Mouse (Mus musculus): ENCODE results near the gene Rapgef4. TPM values are rescaled to one million over a fixed set of nuclear protein-coding genes. Genes with fewer than 3 reads are reported as not detected.

The Rapgef4 gene
- polyA plus RNA-seq, 1 experiment from 2014 or later, result 2.9 TPM

GRCm38 (mm10) chr2:72223479-72223878, 242.4 kb downstream of the Rapgef4 start:
- WGBS, result 68% methylated on average over 5 of the region's 5 CpGs
- no peak for ATAC-seq (ENCODE audit: low FRiP score)
- H3K27me3 ChIP-seq (ENCODE audit: control insufficient read depth, insufficient read depth, low read length), result no peaks in the 10 kb centered on the region

GRCm38 (mm10) chr2:72226006-72226405, 245.0 kb downstream of the Rapgef4 start:
- DNase-seq (ENCODE audit: low spot score) (no peak), ATAC-seq (ENCODE audit: low FRiP score) (no peak)
- Histone ChIP-seq H3K4me3 (ENCODE audit: low read depth, low read length) (no peak overlapping the region), H3K9me3 (ENCODE audit: control insufficient read depth, low read length) (no peaks in the 10 kb centered on the region), H3K9ac (ENCODE audit: low read depth, low read length) (no peak overlapping the region), H3K36me3 (ENCODE audit: control insufficient read depth, insufficient read depth, low read length) (no peaks in the 10 kb centered on the region), H3K27ac (ENCODE audit: low read depth, low read length) (no peak overlapping the region), H3K27me3 (ENCODE audit: control insufficient read depth, insufficient read depth, low read length) (no peaks in the 10 kb centered on the region), H3K4me2 (replicated peaks; ENCODE audit: low read depth, low read length) (no peak overlapping the region), H3K4me1 (replicated peaks; ENCODE audit: control insufficient read depth, insufficient read depth, low read length) (no peaks in the 10 kb centered on the region)
- 91% methylated on average over 6 of the region's 6 CpGs for WGBS

More at GRCm38 (mm10) chr2:72223479-72223878, 242.4 kb downstream of the Rapgef4 start:
- DNase-seq (ENCODE audit: low spot score), result no peak
- Histone ChIP-seq H3K4me3 (ENCODE audit: low read depth, low read length) (no peak overlapping the region), H3K27ac (ENCODE audit: low read depth, low read length) (no peak overlapping the region), H3K9me3 (ENCODE audit: control insufficient read depth, low read length) (no peaks in the 10 kb centered on the region), H3K4me2 (replicated peaks; ENCODE audit: low read depth, low read length) (no peak overlapping the region), H3K4me1 (replicated peaks; ENCODE audit: control insufficient read depth, insufficient read depth, low read length) (no peaks in the 10 kb centered on the region), H3K9ac (ENCODE audit: low read depth, low read length) (no peak overlapping the region), H3K36me3 (ENCODE audit: control insufficient read depth, insufficient read depth, low read length) (no peaks in the 10 kb centered on the region)

- Histone ChIP-seq H3K9me3 (ENCODE audit: control insufficient read depth, low read length) (no peaks in the 10 kb centered on the region), H3K4me3 (ENCODE audit: low read depth, low read length) (no peak overlapping the region), H3K4me1 (replicated peaks; ENCODE audit: control insufficient read depth, insufficient read depth, low read length) (no peaks in the 10 kb centered on the region), H3K9ac (ENCODE audit: low read depth, low read length) (no peak overlapping the region), H3K27me3 (ENCODE audit: control insufficient read depth, insufficient read depth, low read length) (no peaks in the 10 kb centered on the region), H3K36me3 (ENCODE audit: control insufficient read depth, insufficient read depth, low read length) (no peaks in the 10 kb centered on the region), H3K27ac (ENCODE audit: low read depth, low read length) (no peak overlapping the region), H3K4me2 (replicated peaks; ENCODE audit: low read depth, low read length) (no peak overlapping the region)
- no peak for ATAC-seq (ENCODE audit: low FRiP score)
- WGBS, result 93% methylated on average over 6 of the region's 6 CpGs
- no peak for DNase-seq (ENCODE audit: low spot score)
Observed at GRCm38 (mm10) chr2:72227416-72227815, 246.4 kb downstream of the Rapgef4 start.

GRCm38 (mm10) chr2:72228881-72229280, 247.8 kb downstream of the Rapgef4 start:
- Histone ChIP-seq H3K27me3 (ENCODE audit: control insufficient read depth, insufficient read depth, low read length) (no peaks in the 10 kb centered on the region), H3K4me2 (replicated peaks; ENCODE audit: low read depth, low read length) (no peak overlapping the region), H3K4me1 (replicated peaks; ENCODE audit: control insufficient read depth, insufficient read depth, low read length) (no peaks in the 10 kb centered on the region), H3K9ac (ENCODE audit: low read depth, low read length) (no peak overlapping the region), H3K9me3 (ENCODE audit: control insufficient read depth, low read length) (no peaks in the 10 kb centered on the region), H3K36me3 (ENCODE audit: control insufficient read depth, insufficient read depth, low read length) (no peaks in the 10 kb centered on the region), H3K27ac (ENCODE audit: low read depth, low read length) (no peak overlapping the region), H3K4me3 (ENCODE audit: low read depth, low read length) (no peak overlapping the region)
- no peak for DNase-seq (ENCODE audit: low spot score)
- no peak for ATAC-seq (ENCODE audit: low FRiP score)
- 79% methylated on average over 14 of the region's 14 CpGs for WGBS

GRCm38 (mm10) chr2:72230545-72230944, 249.5 kb downstream of the Rapgef4 start:
- H3K4me2 ChIP-seq (replicated peaks; ENCODE audit: low read depth, low read length), result no peak overlapping the region
- WGBS, result 88% methylated on average over 9 of the region's 9 CpGs

GRCm38 (mm10) chr2:72234085-72234484, 253.0 kb downstream of the Rapgef4 start:
- H3K36me3 ChIP-seq (ENCODE audit: control insufficient read depth, insufficient read depth, low read length), result no peaks in the 10 kb centered on the region
- H3K27me3 ChIP-seq (ENCODE audit: control insufficient read depth, insufficient read depth, low read length), result no peaks in the 10 kb centered on the region
- H3K4me1 ChIP-seq (replicated peaks; ENCODE audit: control insufficient read depth, insufficient read depth, low read length), result no peaks in the 10 kb centered on the region
- no peak overlapping the region for H3K9ac ChIP-seq (ENCODE audit: low read depth, low read length)
- H3K4me2 ChIP-seq (replicated peaks; ENCODE audit: low read depth, low read length), result no peak overlapping the region
- no peak overlapping the region for H3K4me3 ChIP-seq (ENCODE audit: low read depth, low read length)
- 82% methylated on average over 11 of the region's 11 CpGs for WGBS
- DNase-seq (ENCODE audit: low spot score) (no peak), ATAC-seq (ENCODE audit: low FRiP score) (no peak)
- no peaks in the 10 kb centered on the region for H3K9me3 ChIP-seq (ENCODE audit: control insufficient read depth, low read length)
- H3K27ac ChIP-seq (ENCODE audit: low read depth, low read length), result no peak overlapping the region

More at GRCm38 (mm10) chr2:72230545-72230944, 249.5 kb downstream of the Rapgef4 start:
- no peaks in the 10 kb centered on the region for H3K4me1 ChIP-seq (replicated peaks; ENCODE audit: control insufficient read depth, insufficient read depth, low read length)
- no peaks in the 10 kb centered on the region for H3K36me3 ChIP-seq (ENCODE audit: control insufficient read depth, insufficient read depth, low read length)
- H3K27ac ChIP-seq (ENCODE audit: low read depth, low read length), result no peak overlapping the region
- no peaks in the 10 kb centered on the region for H3K9me3 ChIP-seq (ENCODE audit: control insufficient read depth, low read length)
- no peak overlapping the region for H3K9ac ChIP-seq (ENCODE audit: low read depth, low read length)
- ATAC-seq (ENCODE audit: low FRiP score), result no peak
- DNase-seq (ENCODE audit: low spot score), result no peak
- no peak overlapping the region for H3K4me3 ChIP-seq (ENCODE audit: low read depth, low read length)
- no peaks in the 10 kb centered on the region for H3K27me3 ChIP-seq (ENCODE audit: control insufficient read depth, insufficient read depth, low read length)

- H3K9me3 ChIP-seq (ENCODE audit: control insufficient read depth, low read length), result no peaks in the 10 kb centered on the region
- peak; percentile 84 for DNase-seq (ENCODE audit: low spot score)
- no peaks in the 10 kb centered on the region for H3K27me3 ChIP-seq (ENCODE audit: control insufficient read depth, insufficient read depth, low read length)
Observed at GRCm38 (mm10) chr2:72234943-72235342, 253.9 kb downstream of the Rapgef4 start.

GRCm38 (mm10) chr2:72235361-72235901, 254.4 kb downstream of the Rapgef4 start:
- no peak overlapping the region for H3K9ac ChIP-seq (ENCODE audit: low read depth, low read length)
- H3K9me3 ChIP-seq (ENCODE audit: control insufficient read depth, low read length), result no peaks in the 10 kb centered on the region
- no peak overlapping the region for H3K27ac ChIP-seq (ENCODE audit: low read depth, low read length)
- DNase-seq (ENCODE audit: low spot score) (no peak), ATAC-seq (ENCODE audit: low FRiP score) (no peak)
- H3K4me3 ChIP-seq (ENCODE audit: low read depth, low read length), result no peak overlapping the region
- no peaks in the 10 kb centered on the region for H3K27me3 ChIP-seq (ENCODE audit: control insufficient read depth, insufficient read depth, low read length)
- 70% methylated on average over 12 of the region's 12 CpGs for WGBS
- H3K4me2 ChIP-seq (replicated peaks; ENCODE audit: low read depth, low read length), result no peak overlapping the region
- no peaks in the 10 kb centered on the region for H3K36me3 ChIP-seq (ENCODE audit: control insufficient read depth, insufficient read depth, low read length)
- no peaks in the 10 kb centered on the region for H3K4me1 ChIP-seq (replicated peaks; ENCODE audit: control insufficient read depth, insufficient read depth, low read length)

More at GRCm38 (mm10) chr2:72234943-72235342, 253.9 kb downstream of the Rapgef4 start:
- Histone ChIP-seq H3K4me2 (replicated peaks; ENCODE audit: low read depth, low read length) (no peak overlapping the region), H3K9ac (ENCODE audit: low read depth, low read length) (no peak overlapping the region), H3K4me3 (ENCODE audit: low read depth, low read length) (no peak overlapping the region), H3K4me1 (replicated peaks; ENCODE audit: control insufficient read depth, insufficient read depth, low read length) (no peaks in the 10 kb centered on the region), H3K27ac (ENCODE audit: low read depth, low read length) (no peak overlapping the region), H3K36me3 (ENCODE audit: control insufficient read depth, insufficient read depth, low read length) (no peaks in the 10 kb centered on the region)
- no peak for ATAC-seq (ENCODE audit: low FRiP score)
- 3% methylated on average over 3 of the region's 3 CpGs for WGBS

- no peak for DNase-seq (ENCODE audit: low spot score)
- H3K4me2 ChIP-seq (replicated peaks; ENCODE audit: low read depth, low read length), result no peak overlapping the region
- no peak overlapping the region for H3K4me3 ChIP-seq (ENCODE audit: low read depth, low read length)
- no peak overlapping the region for H3K27ac ChIP-seq (ENCODE audit: low read depth, low read length)
- no peak overlapping the region for H3K9ac ChIP-seq (ENCODE audit: low read depth, low read length)
- H3K36me3 ChIP-seq (ENCODE audit: control insufficient read depth, insufficient read depth, low read length), result no peaks in the 10 kb centered on the region
- no peaks in the 10 kb centered on the region for H3K27me3 ChIP-seq (ENCODE audit: control insufficient read depth, insufficient read depth, low read length)
- H3K9me3 ChIP-seq (ENCODE audit: control insufficient read depth, low read length), result no peaks in the 10 kb centered on the region
- no peaks in the 10 kb centered on the region for H3K4me1 ChIP-seq (replicated peaks; ENCODE audit: control insufficient read depth, insufficient read depth, low read length)
- 89% methylated on average over 2 of the region's 2 CpGs for WGBS
- ATAC-seq (ENCODE audit: low FRiP score), result no peak
Observed at GRCm38 (mm10) chr2:72238421-72238820, 257.4 kb downstream of the Rapgef4 start.

Data from hindbrain, embryonic 11.5 days (tissue).